Mouse (Mus musculus): ENCODE measurements around the gene Jtb. TPM values are rescaled to one million over a fixed set of nuclear protein-coding genes. Genes with fewer than 3 reads are reported as not detected.

Gene Jtb
- total and polyA plus RNA-seq, 3 experiments = 103 to 107 TPM; not detected in 1

- DNase-seq (ENCODE audit: low read depth, low spot score) = no peak
- H3K36me3 ChIP-seq (ENCODE audit: control insufficient read depth in 1 of 2, insufficient read depth in 2 of 2, low read length in 2 of 2) = no peaks in the 10 kb centered on the region
- no peaks in the 10 kb centered on the region for H3K27me3 ChIP-seq (ENCODE audit: control insufficient read depth in 1 of 2, insufficient read depth in 2 of 2, low read length in 2 of 2)
- H3K79me2 ChIP-seq (ENCODE audit: control insufficient read depth, insufficient read depth, low read length, poor library complexity) = no peaks in the 10 kb centered on the region
- no peaks in the 10 kb centered on the region for H3K9me3 ChIP-seq (replicated peaks; ENCODE audit: insufficient read depth, low read length)
- no peak overlapping the region for H3K4me3 ChIP-seq (ENCODE audit: control insufficient read depth in 1 of 2, insufficient read depth in 1 of 2, low read depth in 2 of 2, low read length in 2 of 2)
- TF ChIP-seq NRF1 (IDR thresholded peaks at IDR 0.05; ENCODE audit: insufficient read depth, low read depth, low read length, poor library complexity, severe bottlenecking) (no peak), MYB (IDR thresholded peaks at IDR 0.05; ENCODE audit: low read depth, low read length) (no peak), POLR2AphosphoS5 (IDR thresholded peaks at IDR 0.05; ENCODE audit: borderline replicate concordance, low read depth, low read length) (no peak), JUND (IDR thresholded peaks at IDR 0.05; ENCODE audit: low read depth, low read length) (no peak), EP300 (IDR thresholded peaks at IDR 0.05; ENCODE audit: low read depth in 1 of 2, low read length in 2 of 2) (no peak), UBTF (IDR thresholded peaks at IDR 0.05; ENCODE audit: borderline replicate concordance, insufficient read depth, low read depth, low read length) (no peak), CHD1 (IDR thresholded peaks at IDR 0.05; ENCODE audit: low read depth, low read length) (no peak), GABPA (IDR thresholded peaks at IDR 0.05; ENCODE audit: low read depth, low read length) (no peak), TCF12 (IDR thresholded peaks at IDR 0.05; ENCODE audit: low read depth, low read length) (no peak), KAT2A (conservative IDR thresholded peaks at IDR 0.05; ENCODE audit: low read depth, low read length) (no peak), MAX (IDR thresholded peaks at IDR 0.05; ENCODE audit: low read length) (no peak), ZMIZ1 (IDR thresholded peaks at IDR 0.05; ENCODE audit: low read depth, low read length) (no peak), MAZ (IDR thresholded peaks at IDR 0.05; ENCODE audit: low read depth, low read length) (no peak), USF2 (IDR thresholded peaks at IDR 0.05; ENCODE audit: borderline replicate concordance in 1 of 2, insufficient read depth in 1 of 2, low read depth in 1 of 2, low read length in 2 of 2) (no peak), RCOR1 (IDR thresholded peaks at IDR 0.05; ENCODE audit: low read depth, low read length) (no peak), TAL1 (IDR thresholded peaks at IDR 0.05; ENCODE audit: low read length) (no peak), POLR2AphosphoS2 (IDR thresholded peaks at IDR 0.05; ENCODE audit: low read length) (no peak), TBP (IDR thresholded peaks at IDR 0.05; ENCODE audit: low read depth, low read length) (no peak), CHD2 (IDR thresholded peaks at IDR 0.05; ENCODE audit: low read length) (no peak), SMC3 (IDR thresholded peaks at IDR 0.05; ENCODE audit: low read depth, low read length) (no peak)
- H3K9ac ChIP-seq (ENCODE audit: control insufficient read depth, low read depth, low read length, poor library complexity, severe bottlenecking) = no peak overlapping the region
- peaks cover 4 to 8% of the 10 kb centered on the region in 2 experiments; a peak in 3 of 4 replicates for H3K4me1 ChIP-seq (ENCODE audit: control insufficient read depth in 1 of 2, insufficient read depth in 2 of 2, low read length in 2 of 2)
- no peak overlapping the region for H3K27ac ChIP-seq (ENCODE audit: control insufficient read depth, low read depth, low read length)
Measured at GRCm38 (mm10) chr3:90241251-90241650, 9.9 kb downstream of the Jtb start.
